Mouse (Mus musculus) thymus, adult 2 months (tissue): Measurements from ENCODE around the gene Ick.

Source experiments
- CTCF ChIP-seq: fragments of 200-500 bp; IDR thresholded peaks from 2 replicates; pipeline ENCODE4 v1.5.1; 2012; ENCODE audit warnings: mild to moderate bottlenecking, control low read depth, low read length, moderate library complexity, borderline replicate concordance; ENCODE audit not compliant: control insufficient read depth, poor library complexity, insufficient read depth; ENCODE audit errors: extremely low read depth
- POLR2A ChIP-seq: fragments of 200-500 bp; IDR thresholded peaks from 2 replicates; pipeline ENCODE4 v1.6.1; 2012; ENCODE audit warnings: mild to moderate bottlenecking, low read length, control low read depth, moderate library complexity; ENCODE audit not compliant: control insufficient read depth, poor library complexity, insufficient read depth; ENCODE audit errors: extremely low read depth

DNA sequence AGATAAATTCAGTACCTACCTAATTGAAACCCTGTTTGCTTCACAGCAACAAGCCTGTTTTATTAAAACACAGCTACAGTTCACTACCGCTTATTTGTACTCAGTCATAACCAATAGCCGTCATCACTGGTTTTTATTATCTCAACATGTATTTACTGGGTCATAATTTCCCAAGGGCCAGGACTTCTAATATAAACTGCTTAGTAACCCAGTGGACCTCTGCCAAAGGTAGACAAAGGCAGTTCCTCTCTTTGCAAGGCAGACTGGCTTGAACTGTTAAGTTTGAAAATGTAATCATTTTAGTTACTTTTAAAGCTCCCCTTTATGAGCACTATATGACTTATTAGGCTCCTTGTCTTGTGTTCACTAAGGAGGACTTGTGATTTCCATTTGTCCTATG is 2.5 kb downstream of the Ick start:
- TF ChIP-seq CTCF (no peak), POLR2A (no peak)
